In the genomic region with DNA sequence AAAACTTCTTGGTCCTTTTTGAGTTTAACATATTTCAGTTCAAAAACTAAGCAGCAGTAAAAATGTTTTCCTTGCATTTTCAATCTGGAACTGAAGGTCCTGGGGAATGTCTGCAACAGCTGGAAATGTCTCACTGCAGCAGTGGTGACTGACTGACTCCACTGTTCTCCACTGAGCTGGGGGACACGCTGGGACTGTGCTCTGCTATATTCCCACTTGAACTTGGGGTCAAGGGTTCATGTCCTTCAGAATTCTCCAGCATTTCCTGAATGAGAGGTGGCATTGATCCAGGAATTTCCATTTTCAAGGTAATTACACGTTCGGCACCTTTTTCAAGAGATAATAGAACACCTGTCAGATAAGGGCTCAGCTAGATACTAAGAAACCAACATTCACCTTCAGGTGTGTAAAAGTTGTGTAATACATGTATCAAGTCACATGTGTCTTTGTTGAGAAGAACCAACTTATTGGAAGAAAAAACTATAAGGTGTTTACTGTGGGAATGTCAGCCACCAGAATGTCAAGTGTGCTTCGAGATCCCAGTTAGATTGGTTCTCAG, we compare ENCODE assay signal across 16 mouse cellular contexts.
"Had no signal": no experiment of that assay in that cellular context is flagged by ENCODE, and none has a peak within 500 bp of the region (broad histone marks: within the 10 kb centered on the region; RNA-seq: fewer than 3 reads in every experiment).

No protein-coding gene starts in this region.

- H3K4me2 ChIP-seq: limb, embryonic 12.5 days; lung, embryonic 14.5 days; neural tube, embryonic 15.5 days had no signal

- H3K9me3 ChIP-seq: limb, embryonic 12.5 days; midbrain, embryonic 10.5 days; neural tube, embryonic 15.5 days had no signal

- H3K27me3 ChIP-seq: limb, embryonic 12.5 days; neural tube, embryonic 15.5 days had no signal

- H3K4me1 ChIP-seq: limb, embryonic 12.5 days; midbrain, embryonic 10.5 days; neural tube, embryonic 15.5 days had no signal

- H3K27ac ChIP-seq: kidney, postnatal 0 days; limb, embryonic 12.5 days; liver, embryonic 14.5 days; midbrain, embryonic 10.5 days; neural tube, embryonic 15.5 days had no signal

- H3K9ac ChIP-seq: limb, embryonic 12.5 days; liver, embryonic 14.5 days; lung, embryonic 14.5 days; neural tube, embryonic 15.5 days had no signal

- DNase-seq: kidney, adult 9 months; kidney, postnatal 36 days; layer of hippocampus, adult 9-11 months; layer of hippocampus, postnatal 36 days; lung, embryonic 14.5 days; lung, postnatal 14 days; midbrain, embryonic 14.5 days; right cerebral cortex, adult 18-20 months; right cerebral cortex, postnatal 25 days; thymus, postnatal 36 days had no signal

- H3K4me3 ChIP-seq: limb, embryonic 12.5 days; midbrain, embryonic 10.5 days; myocyte; neural tube, embryonic 15.5 days had no signal
